In the genomic region with DNA sequence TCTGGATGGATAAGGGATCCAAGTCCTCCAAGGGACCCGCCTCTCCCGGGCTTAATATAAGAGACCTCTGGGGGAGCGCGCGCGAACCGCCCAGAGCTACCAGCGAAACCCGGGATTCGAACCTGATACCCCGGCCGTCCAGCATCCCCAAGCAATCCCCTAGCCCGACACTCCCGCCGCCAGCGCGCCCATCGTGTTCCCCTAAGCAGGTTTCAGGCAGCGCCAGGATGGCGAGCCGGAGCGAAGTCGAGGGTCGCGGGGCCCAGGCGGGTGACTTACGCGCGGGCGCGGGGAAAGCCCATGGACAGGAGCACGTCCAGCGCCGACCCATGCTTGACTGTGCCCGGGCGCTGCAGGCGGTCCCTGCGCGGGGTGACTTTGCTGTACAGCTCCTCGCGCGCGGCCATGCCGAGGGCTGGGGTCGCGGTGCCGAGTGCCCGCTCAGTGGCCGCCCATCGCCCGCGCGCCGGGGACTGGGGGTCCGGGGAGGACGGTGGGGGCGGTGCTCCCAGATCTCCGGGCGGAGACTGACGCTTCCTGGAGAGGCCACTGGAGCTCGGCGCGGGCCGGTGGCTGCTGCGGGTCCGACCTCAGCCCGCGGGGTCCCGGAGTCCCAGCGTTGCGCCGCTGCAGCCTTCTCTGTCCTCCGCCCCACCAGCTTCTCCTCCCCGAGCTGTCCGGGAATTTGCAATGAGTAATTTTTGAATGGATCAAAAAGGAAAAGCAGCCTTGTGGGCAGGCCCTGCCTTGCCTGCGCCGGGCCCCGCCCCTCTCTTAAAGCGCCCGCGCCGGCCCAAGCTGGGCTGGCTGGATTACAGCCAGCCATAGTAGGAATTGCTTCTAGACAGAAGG, we compare ENCODE assay signal across 1 mouse cellular context.
TF ChIP-seq lines count a peak whose summit lies in the region.

No protein-coding gene starts in this region.

TF ChIP-seq in CH12.LX, 34 proteins besides CTCF, POLR2A, EP300 and RAD21 (continued from another document):
- TF ChIP-seq UBTF (IDR thresholded peaks at IDR 0.05; ENCODE audit: low read depth, low read length) (0 out of 2 replicates have a peak, but pooled peaks have one; percentile 41), NRF1 (IDR thresholded peaks at IDR 0.05; ENCODE audit: low read depth, low read length) (peak; percentile 43; the same call in 1 of the 2 replicates), ELF1 (IDR thresholded peaks at IDR 0.05; ENCODE audit: low read depth, low read length) (peak; percentile 22; the same call in 1 of the 2 replicates), TCF12 (IDR thresholded peaks at IDR 0.05; ENCODE audit: low read depth, low read length) (no peak; the same call in 1 of the 2 replicates)
